Mouse (Mus musculus) embryonic facial prominence, embryonic 14.5 days (tissue): ENCODE measurements around the gene Adcy2. TPM values are rescaled to one million over a fixed set of nuclear protein-coding genes. Genes with fewer than 3 reads are reported as not detected.

Experiments used
- ATAC-seq: fragments of 200-750 bp; cut with Nextera tagmentation; 2 replicates; pipeline ENCODE4 v1.8.0; 2017; ENCODE audit warnings: low read depth, moderate number of reproducible peaks, moderate TSS enrichment
- DNase-seq: peaks from one replicate; pipeline ENCODE4 v3.0.0-alpha.2; 2015; ENCODE audit warnings: low spot score
- H3K27ac ChIP-seq: fragments of 300-500 bp; sonication (generic); replicated peaks from 2 replicates; pipeline ENCODE4 v1.5.1; 2014; ENCODE audit warnings: low read depth, mild to moderate bottlenecking, low read length, moderate library complexity
- H3K27me3 ChIP-seq: fragments of 300-500 bp; sonication (generic); replicated peaks from 2 replicates; pipeline ENCODE4 v1.6.1; 2014; ENCODE audit warnings: low read length; ENCODE audit not compliant: control insufficient read depth, insufficient read depth
- H3K36me3 ChIP-seq: fragments of 300-500 bp; sonication (generic); 2 replicates; pipeline ENCODE4 v1.6.1; 2014; ENCODE audit warnings: low read length, mixed read lengths; ENCODE audit not compliant: control insufficient read depth, insufficient read depth
- H3K4me1 ChIP-seq: fragments of 300-500 bp; sonication (generic); 2 replicates; pipeline ENCODE4 v1.6.1; 2014; ENCODE audit warnings: antibody characterized with exemption, low read length; ENCODE audit not compliant: control insufficient read depth, insufficient read depth
- H3K4me2 ChIP-seq: fragments of 300-500 bp; sonication (generic); 2 replicates; pipeline ENCODE4 v1.6.1; 2014; ENCODE audit warnings: low read depth, mild to moderate bottlenecking, low read length, moderate library complexity, mixed read lengths
- H3K4me3 ChIP-seq: fragments of 300-500 bp; sonication (generic); 2 replicates; pipeline ENCODE4 v1.5.1; 2014; ENCODE audit warnings: low read depth, mild to moderate bottlenecking, low read length
- H3K9ac ChIP-seq: fragments of 300-500 bp; sonication (generic); 2 replicates; pipeline ENCODE4 v1.6.1; 2014; ENCODE audit warnings: low read depth, mild to moderate bottlenecking, low read length, moderate library complexity, mixed read lengths
- H3K9me3 ChIP-seq: fragments of 300-500 bp; sonication (generic); 2 replicates; pipeline ENCODE4 v1.6.1; 2016; ENCODE audit warnings: low read length; ENCODE audit not compliant: control insufficient read depth
- WGBS: fragments of 180-500 bp; shearing (Covaris S2); extraction: QIAGEN DNeasy Blood & Tissue Kit; methylation state at CpG from one replicate; pipeline ENCODE4 v1.1.7; 2014; 5-methylcytosine and 5-hydroxymethylcytosine counted together
- polyA plus RNA-seq: library from polyadenylated mRNA; unstranded; fragments of >200 nt; fragmentation: Nextera tagmentation; extraction: Ambion mirVana; gene quantifications from 2 replicates; pipeline ENCODE4 v1.2.1, GENCODE M21; 2014

Adcy2 gene
- polyA plus RNA-seq, 1 experiment from 2014 or later, result 11.2 TPM

DNA sequence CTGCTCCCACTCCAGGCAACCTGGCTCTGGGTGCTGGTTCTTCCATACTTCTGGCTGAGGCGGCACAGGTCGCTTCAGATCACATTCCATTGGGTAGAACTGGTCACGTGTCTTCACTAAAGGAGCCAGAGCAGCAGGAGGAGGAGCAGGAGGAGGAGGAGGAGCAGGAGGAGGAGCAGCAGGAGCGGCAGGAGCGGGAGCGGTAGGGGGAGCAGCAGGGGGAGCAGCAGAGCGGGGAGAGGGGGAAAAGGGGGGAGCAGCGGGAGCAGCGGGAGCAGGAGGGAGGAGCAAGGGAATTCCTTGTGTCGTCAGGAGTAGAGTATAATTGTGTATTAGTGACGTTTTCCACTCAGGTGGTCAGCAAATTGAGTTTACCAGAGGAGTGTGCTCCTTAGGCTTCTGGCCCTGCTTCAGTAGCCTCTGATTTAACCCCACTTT is 393.6 kb downstream of the Adcy2 start:
- Histone ChIP-seq H3K9ac (no peak overlapping the region), H3K36me3 (no peaks in the 10 kb centered on the region)

DNA sequence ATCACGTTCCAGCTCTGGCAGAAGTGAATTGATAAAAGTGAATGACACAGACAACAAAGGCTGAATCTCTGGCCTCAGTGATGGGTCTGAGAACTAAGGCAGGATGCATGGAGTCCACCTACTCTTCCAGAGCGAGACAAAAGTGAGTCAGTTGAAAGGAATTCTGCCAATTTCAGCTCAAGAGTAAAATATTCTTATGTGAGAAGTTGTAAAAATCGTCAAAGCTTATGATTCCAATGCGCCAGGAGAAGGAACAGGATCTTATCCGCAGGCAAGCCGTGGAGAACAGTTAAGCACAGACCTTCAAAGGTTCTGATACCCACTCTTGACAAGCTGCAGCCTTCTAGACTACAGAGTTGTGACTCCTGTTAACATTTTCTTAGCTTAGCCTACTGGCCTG is 396.3 kb downstream of the Adcy2 start:
- H3K9ac ChIP-seq, result no peak overlapping the region
- no peak for ATAC-seq
- H3K4me2 ChIP-seq, result no peak overlapping the region
- H3K36me3 ChIP-seq, result no peaks in the 10 kb centered on the region
- no peaks in the 10 kb centered on the region for H3K27me3 ChIP-seq
- H3K9me3 ChIP-seq, result no peaks in the 10 kb centered on the region
- H3K4me3 ChIP-seq, result no peak overlapping the region
- H3K27ac ChIP-seq, result no peak overlapping the region
- 78% methylated on average over 6 of the region's 6 CpGs for WGBS
- peaks cover 3% of the 10 kb centered on the region; the same call in 1 of the 2 replicates for H3K4me1 ChIP-seq
- DNase-seq, result no peak

More for the DNA sequence above, 393.6 kb downstream of the Adcy2 start:
- DNase-seq (peak; percentile 85), ATAC-seq (peak; percentile 81)
- Histone ChIP-seq H3K4me3 (peak overlapping the region; percentile 12), H3K27me3 (no peaks in the 10 kb centered on the region), H3K9me3 (no peaks in the 10 kb centered on the region), H3K27ac (no peak overlapping the region), H3K4me2 (peak overlapping the region; percentile 44), H3K4me1 (peaks cover 3% of the 10 kb centered on the region; the same call in 1 of the 2 replicates)
- 0% methylated on average over 11 of the region's 11 CpGs for WGBS

DNA sequence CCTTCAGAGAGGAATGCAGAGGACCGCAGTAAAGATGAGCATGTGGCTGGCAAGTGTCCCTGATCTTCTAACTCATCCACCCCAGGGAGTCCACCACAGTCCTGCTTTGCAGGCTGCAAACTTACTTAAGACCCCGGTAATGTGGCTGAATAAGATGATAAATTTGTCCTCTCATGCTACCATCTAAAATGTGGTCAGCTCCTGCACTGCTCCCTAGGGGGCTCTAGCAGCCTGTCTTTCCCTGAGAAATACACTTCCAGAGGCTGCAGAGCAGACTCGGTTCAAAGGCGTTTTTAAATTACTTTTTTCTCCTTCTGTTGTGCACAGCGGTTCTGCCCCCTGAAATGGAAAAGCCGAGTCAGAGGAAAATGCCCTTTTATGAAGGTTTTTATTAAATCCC is 398.2 kb downstream of the Adcy2 start:
- ATAC-seq (no peak; the same call in 1 of the 2 replicates), DNase-seq (peak; percentile 82)
- Histone ChIP-seq H3K4me3 (no peak overlapping the region), H3K27ac (no peak overlapping the region), H3K36me3 (no peaks in the 10 kb centered on the region), H3K4me2 (no peak overlapping the region), H3K27me3 (no peaks in the 10 kb centered on the region), H3K9ac (0 out of 2 replicates have a peak overlapping the region, but pooled peaks have one; percentile 17), H3K9me3 (no peaks in the 10 kb centered on the region), H3K4me1 (peaks cover 3% of the 10 kb centered on the region; the same call in 1 of the 2 replicates)
- 7% methylated on average over 6 of the region's 6 CpGs for WGBS

DNA sequence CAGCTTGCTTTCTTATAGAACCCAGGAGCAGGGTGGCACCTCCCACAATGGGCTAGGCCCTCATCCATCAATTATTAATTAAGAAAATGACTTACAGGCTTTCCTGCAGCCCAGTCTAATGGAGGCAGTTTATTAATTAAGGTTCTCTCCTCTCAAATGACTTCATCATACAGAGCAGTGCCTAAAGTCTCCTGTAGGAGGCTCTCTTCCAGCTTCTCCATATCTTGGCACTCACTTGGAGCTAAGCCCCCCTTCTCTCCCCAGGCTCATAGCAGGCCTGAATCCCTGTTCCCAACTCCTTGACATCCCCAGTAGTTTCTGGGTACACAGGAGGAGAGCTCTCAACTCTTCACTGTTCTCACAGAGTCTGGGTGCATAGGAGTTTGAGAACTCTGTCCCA is 400.4 kb downstream of the Adcy2 start:
- no peaks in the 10 kb centered on the region for H3K27me3 ChIP-seq
- DNase-seq, result no peak
- ATAC-seq, result no peak
- H3K36me3 ChIP-seq, result no peaks in the 10 kb centered on the region
- H3K9me3 ChIP-seq, result no peaks in the 10 kb centered on the region
- no peak overlapping the region for H3K4me2 ChIP-seq
- peaks cover 3% of the 10 kb centered on the region; the same call in 1 of the 2 replicates for H3K4me1 ChIP-seq
- H3K4me3 ChIP-seq, result no peak overlapping the region
- no peak overlapping the region for H3K27ac ChIP-seq
- H3K9ac ChIP-seq, result no peak overlapping the region

DNA sequence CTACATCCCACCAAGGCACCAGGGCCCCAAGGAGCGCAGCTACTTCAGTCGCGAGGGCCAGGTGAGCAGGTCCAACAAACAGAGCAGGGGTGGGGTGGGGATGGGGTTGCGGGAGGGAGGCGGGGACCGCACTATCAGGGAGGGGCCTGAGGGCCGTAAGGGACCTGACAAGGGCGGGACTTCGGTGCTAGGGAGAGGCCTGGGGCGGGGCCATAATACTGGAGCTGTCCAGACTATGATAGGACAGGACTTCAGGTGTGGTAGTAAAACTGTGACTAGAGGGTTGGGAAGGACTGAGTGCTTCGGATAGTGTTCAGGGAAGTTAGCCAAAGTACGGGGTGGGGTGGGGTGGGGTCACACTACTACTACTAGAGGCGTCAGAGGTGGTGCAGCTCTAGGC is 401.7 kb downstream of the Adcy2 start:
- DNase-seq (no peak), ATAC-seq (peak; percentile 62; the same call in 1 of the 2 replicates)
- Histone ChIP-seq H3K27ac (no peak overlapping the region), H3K36me3 (peaks cover 5% of the 10 kb centered on the region), H3K9me3 (no peaks in the 10 kb centered on the region), H3K9ac (no peak overlapping the region), H3K4me2 (peak overlapping the region; percentile 39), H3K27me3 (no peaks in the 10 kb centered on the region), H3K4me3 (peak overlapping the region; percentile 17; the same call in 1 of the 2 replicates), H3K4me1 (peaks cover 3% of the 10 kb centered on the region; the same call in 1 of the 2 replicates)
- 17% methylated on average over 8 of the region's 13 CpGs for WGBS

DNA sequence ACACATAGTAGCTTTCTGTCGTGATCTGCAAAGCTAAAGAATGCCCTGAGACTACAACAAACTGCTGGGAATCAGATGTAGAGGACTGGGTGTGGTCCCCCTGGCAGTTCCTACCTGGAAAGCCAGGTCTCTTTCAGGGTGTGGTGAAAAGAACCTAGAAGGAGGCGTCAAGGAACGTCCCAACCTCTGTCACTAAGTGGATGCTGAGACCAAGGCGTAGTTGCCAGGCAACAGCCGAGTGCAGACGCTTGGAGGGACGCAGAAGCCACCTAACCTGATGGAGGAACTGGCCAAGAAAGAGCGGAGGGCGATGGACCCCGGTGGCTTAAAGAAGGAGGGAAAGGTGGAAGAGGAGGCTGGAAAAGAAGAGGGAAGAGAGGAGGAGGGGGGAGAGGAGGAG is 402.1 kb downstream of the Adcy2 start, which contains the start of gene 1700001L19Rik:
1700001L19Rik (plus strand) TSS at position 223 of the 400 bp plus-strand sequence.
- DNase-seq, result no peak
- no peaks in the 10 kb centered on the region for H3K9me3 ChIP-seq
- ATAC-seq, result no peak
- 12% methylated on average over 10 of the region's 10 CpGs for WGBS
- peak within 1 kb of the TSS; percentile 39 for H3K4me2 ChIP-seq
- H3K4me1 ChIP-seq, result peaks cover 3% of the 10 kb centered on the region; the same call in 1 of the 2 replicates
- H3K27ac ChIP-seq, result no peak within 1 kb of the TSS
- H3K4me3 ChIP-seq, result peak within 1 kb of the TSS; percentile 17; the same call in 1 of the 2 replicates
- no peaks in the 10 kb centered on the region for H3K27me3 ChIP-seq
- no peak within 1 kb of the TSS for H3K9ac ChIP-seq
- H3K36me3 ChIP-seq, result peaks cover 10% of the 10 kb centered on the region

DNA sequence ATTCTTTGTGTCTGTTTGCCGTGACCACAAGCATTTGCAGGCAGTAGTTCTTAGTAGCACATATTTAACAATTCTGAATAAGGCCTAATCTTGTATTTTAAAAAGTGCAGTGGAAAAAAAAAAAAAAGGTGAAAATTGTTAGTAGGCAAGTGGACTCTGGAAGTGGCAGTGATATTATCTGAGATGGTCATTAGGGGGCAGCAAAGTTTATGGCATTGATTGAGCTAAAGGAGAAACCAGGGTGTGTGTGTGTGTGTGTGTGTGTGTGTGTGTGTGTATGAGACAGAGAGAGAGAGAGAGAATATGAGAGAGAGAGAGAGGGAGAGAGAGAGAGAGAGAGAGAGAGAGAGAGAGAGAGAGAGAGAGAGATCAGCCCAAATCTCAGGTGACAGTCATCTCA is 405.5 kb downstream of the Adcy2 start:
- ATAC-seq (no peak), DNase-seq (peak; percentile 38)
- peaks cover 44% of the 10 kb centered on the region for H3K36me3 ChIP-seq
- H3K9ac ChIP-seq, result no peak overlapping the region
- no peak overlapping the region for H3K4me3 ChIP-seq
- H3K4me2 ChIP-seq, result no peak overlapping the region
- H3K9me3 ChIP-seq, result no peaks in the 10 kb centered on the region
- no peak overlapping the region for H3K27ac ChIP-seq
- WGBS, result 68% methylated on average over 1 of the region's 1 CpGs
- H3K27me3 ChIP-seq, result no peaks in the 10 kb centered on the region
- H3K4me1 ChIP-seq, result no peaks in the 10 kb centered on the region

DNA sequence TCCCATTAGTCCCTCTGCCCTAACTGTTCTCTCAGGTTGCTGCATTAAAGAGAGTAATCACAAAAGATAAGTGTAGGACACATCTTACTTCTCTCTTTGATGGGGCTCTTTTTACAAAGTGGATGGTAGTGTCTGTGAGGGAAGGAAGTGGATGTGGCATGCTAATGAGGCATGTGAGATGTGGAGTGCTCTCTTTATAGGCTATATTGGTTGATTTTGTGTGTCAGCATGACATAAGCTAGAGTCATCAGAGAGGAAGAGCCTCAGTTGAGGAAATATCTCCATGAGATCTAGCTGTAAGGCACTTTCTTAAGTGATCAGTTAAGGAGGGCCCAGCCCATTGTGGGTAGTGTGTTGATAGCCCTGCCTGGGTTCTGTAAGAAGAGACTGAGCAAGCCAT is 411.0 kb downstream of the Adcy2 start:
- no peak overlapping the region for H3K4me2 ChIP-seq
- peaks cover 95% of the 10 kb centered on the region for H3K36me3 ChIP-seq
- no peaks in the 10 kb centered on the region for H3K9me3 ChIP-seq
- H3K4me1 ChIP-seq, result no peaks in the 10 kb centered on the region
- H3K9ac ChIP-seq, result no peak overlapping the region
- DNase-seq, result no peak
- ATAC-seq, result no peak
- H3K27me3 ChIP-seq, result no peaks in the 10 kb centered on the region
- H3K4me3 ChIP-seq, result no peak overlapping the region
- H3K27ac ChIP-seq, result no peak overlapping the region

DNA sequence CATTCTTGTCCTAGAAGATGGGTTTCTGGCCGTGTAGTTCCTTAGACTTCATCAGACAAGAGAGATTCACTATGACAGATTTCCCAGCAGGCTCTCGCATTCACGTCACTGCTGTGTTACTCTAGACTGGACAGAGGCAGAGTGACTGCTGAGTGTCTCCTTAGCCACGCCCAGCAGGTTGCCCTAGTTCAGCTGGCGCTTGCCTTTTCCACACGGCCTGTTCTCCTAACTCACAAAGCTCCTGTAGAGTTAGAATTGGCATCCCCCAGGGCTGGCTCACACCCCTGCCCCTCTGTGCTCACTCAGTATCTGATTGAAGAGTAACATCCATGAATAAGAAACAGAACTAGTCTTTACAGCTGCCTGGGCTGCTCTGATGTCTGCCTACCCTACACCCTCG is 413.9 kb downstream of the Adcy2 start:
- WGBS, result 81% methylated on average over 7 of the region's 7 CpGs
- Histone ChIP-seq H3K27me3 (no peaks in the 10 kb centered on the region), H3K36me3 (peaks cover 67% of the 10 kb centered on the region), H3K4me2 (no peak overlapping the region), H3K4me3 (no peak overlapping the region), H3K9ac (peak overlapping the region; percentile 14; the same call in 1 of the 2 replicates), H3K4me1 (peaks cover 6% of the 10 kb centered on the region; the same call in 1 of the 2 replicates), H3K9me3 (no peaks in the 10 kb centered on the region), H3K27ac (no peak overlapping the region)
- no peak for ATAC-seq
- DNase-seq, result no peak
